Mouse (Mus musculus): ENCODE results near the gene Cnr2. TPM values are rescaled to one million over a fixed set of nuclear protein-coding genes. Genes with fewer than 3 reads are reported as not detected.

Cnr2 gene
- polyA plus RNA-seq, 1 experiment from 2014 or later = 0.17 TPM

- peaks cover 50% of the 10 kb centered on the region for H3K36me3 ChIP-seq (replicated peaks; ENCODE audit: control insufficient read depth, insufficient read depth)
- no peak overlapping the region for H3K27ac ChIP-seq
- ATAC-seq (ENCODE audit: low FRiP score) (no peak), DNase-seq (ENCODE audit: low spot score) (no peak)
- H3K4me2 ChIP-seq (replicated peaks) = no peak overlapping the region
- H3K9ac ChIP-seq = no peak overlapping the region
- WGBS = 79% methylated on average over 13 of the region's 13 CpGs
- no peaks in the 10 kb centered on the region for H3K9me3 ChIP-seq (ENCODE audit: control insufficient read depth, low read length)
- H3K4me1 ChIP-seq (replicated peaks; ENCODE audit: control insufficient read depth, insufficient read depth, low read length) = peaks cover 17% of the 10 kb centered on the region
- no peak overlapping the region for H3K4me3 ChIP-seq (replicated peaks; ENCODE audit: low read length)
- H3K27me3 ChIP-seq (ENCODE audit: control insufficient read depth, insufficient read depth, low read length) = no peaks in the 10 kb centered on the region
Measured at GRCm38 (mm10) chr4:135969070-135969750, 74.0 kb downstream of the Cnr2 start.

Other genes with a start within 250 kb of the Cnr2 start
- gene Ifnlr1, start 209.1 kb upstream of the Cnr2 start, polyA plus RNA-seq (2014; fragmentation: Nextera tagmentation; extraction: Ambion mirVana) = 0.25 and 0.54 TPM in 2 replicates
- not detected in 2 replicates for gene Il22ra1, start 167.2 kb upstream of the Cnr2 start, polyA plus RNA-seq (2014; fragmentation: Nextera tagmentation; extraction: Ambion mirVana)
- 0.09 TPM in 1 of 2 replicates, not detected in the other for gene Myom3, start 135.7 kb upstream of the Cnr2 start, polyA plus RNA-seq (2014; fragmentation: Nextera tagmentation; extraction: Ambion mirVana)
- gene Srsf10, start 39.6 kb upstream of the Cnr2 start, polyA plus RNA-seq (2014; fragmentation: Nextera tagmentation; extraction: Ambion mirVana) = 200 and 208 TPM in 2 replicates
- 95.0 and 105 TPM in 2 replicates for gene Pnrc2, start 21.5 kb upstream of the Cnr2 start, polyA plus RNA-seq (2014; fragmentation: Nextera tagmentation; extraction: Ambion mirVana)
- gene Fuca1, start 25.3 kb downstream of the Cnr2 start, polyA plus RNA-seq (2014; fragmentation: Nextera tagmentation; extraction: Ambion mirVana) = 68.8 and 72.0 TPM in 2 replicates
- 60.3 and 63.3 TPM in 2 replicates for gene Hmgcl, start 51.1 kb downstream of the Cnr2 start, polyA plus RNA-seq (2014; fragmentation: Nextera tagmentation; extraction: Ambion mirVana)
- gene Gale, start 68.3 kb downstream of the Cnr2 start, polyA plus RNA-seq (2014; fragmentation: Nextera tagmentation; extraction: Ambion mirVana) = 41.9 and 42.9 TPM in 2 replicates
- 183 and 191 TPM in 2 replicates for gene Lypla2, start 77.2 kb downstream of the Cnr2 start, polyA plus RNA-seq (2014; fragmentation: Nextera tagmentation; extraction: Ambion mirVana)
- gene Pithd1, start 91.9 kb downstream of the Cnr2 start, polyA plus RNA-seq (2014; fragmentation: Nextera tagmentation; extraction: Ambion mirVana) = 60.7 and 65.5 TPM in 2 replicates
- 31.1 and 33.3 TPM in 2 replicates for gene Eloa, start 126.4 kb downstream of the Cnr2 start, polyA plus RNA-seq (2014; fragmentation: Nextera tagmentation; extraction: Ambion mirVana)
- gene Rpl11, start 158.0 kb downstream of the Cnr2 start, polyA plus RNA-seq (2014; fragmentation: Nextera tagmentation; extraction: Ambion mirVana) = 264 and 303 TPM in 2 replicates
- gene Id3, start 248.1 kb downstream of the Cnr2 start, polyA plus RNA-seq (2014; fragmentation: Nextera tagmentation; extraction: Ambion mirVana) = 194 and 206 TPM in 2 replicates